Mouse (Mus musculus): ENCODE results near the gene Cep128.

The Cep128 gene

GRCm38 (mm10) chr12:91183304-91183855 is 200.8 kb downstream of the Cep128 start:
- DNase-seq (ENCODE audit: low spot score), result no peak

- no peak for DNase-seq (ENCODE audit: low spot score)
These were observed 207.2 kb downstream of the Cep128 start for GRCm38 (mm10) chr12:91176808-91177526.

GRCm38 (mm10) chr12:91171613-91172012 is 212.6 kb downstream of the Cep128 start:
- no peak for DNase-seq (ENCODE audit: low spot score)

- DNase-seq (ENCODE audit: low spot score), result no peak
These were observed 223.0 kb downstream of the Cep128 start for GRCm38 (mm10) chr12:91161015-91161730.

- no peak for DNase-seq (ENCODE audit: low spot score)
These were observed 225.7 kb downstream of the Cep128 start for GRCm38 (mm10) chr12:91158481-91158880.

- DNase-seq (ENCODE audit: low spot score), result no peak
These were observed 230.2 kb downstream of the Cep128 start for GRCm38 (mm10) chr12:91154052-91154451.

GRCm38 (mm10) chr12:91149152-91149551 is 235.1 kb downstream of the Cep128 start:
- DNase-seq (ENCODE audit: low spot score), result no peak

GRCm38 (mm10) chr12:91134740-91135517 is 249.3 kb downstream of the Cep128 start:
- DNase-seq (ENCODE audit: low spot score), result no peak

GRCm38 (mm10) chr12:91115054-91115453 is 269.2 kb downstream of the Cep128 start:
- no peak for DNase-seq (ENCODE audit: low spot score)

- no peak for DNase-seq (ENCODE audit: low spot score)
These were observed 280.9 kb downstream of the Cep128 start for GRCm38 (mm10) chr12:91103316-91103715.

GRCm38 (mm10) chr12:91097869-91098268 is 286.3 kb downstream of the Cep128 start:
- DNase-seq (ENCODE audit: low spot score), result no peak

GRCm38 (mm10) chr12:91096197-91096596 is 288.0 kb downstream of the Cep128 start:
- DNase-seq (ENCODE audit: low spot score), result no peak

GRCm38 (mm10) chr12:91088271-91088670 is 295.9 kb downstream of the Cep128 start:
- no peak for DNase-seq (ENCODE audit: low spot score)

GRCm38 (mm10) chr12:91085967-91086366 is 298.2 kb downstream of the Cep128 start:
- DNase-seq (ENCODE audit: low spot score), result no peak

GRCm38 (mm10) chr12:91075600-91075999 is 308.6 kb downstream of the Cep128 start:
- no peak for DNase-seq (ENCODE audit: low spot score)

- no peak for DNase-seq (ENCODE audit: low spot score)
These were observed 313.6 kb downstream of the Cep128 start for GRCm38 (mm10) chr12:91070551-91071045.

GRCm38 (mm10) chr12:91067083-91067441 is 317.1 kb downstream of the Cep128 start:
- no peak for DNase-seq (ENCODE audit: low spot score)

- no peak for DNase-seq (ENCODE audit: low spot score)
These were observed 317.7 kb downstream of the Cep128 start for GRCm38 (mm10) chr12:91066286-91067082.

- no peak for DNase-seq (ENCODE audit: low spot score)
These were observed 318.8 kb downstream of the Cep128 start for GRCm38 (mm10) chr12:91065423-91065822.

- no peak for DNase-seq (ENCODE audit: low spot score)
These were observed 319.7 kb downstream of the Cep128 start for GRCm38 (mm10) chr12:91064368-91064999.

All from embryo, embryonic 10 days (tissue).